Mouse (Mus musculus) adrenal gland, adult 2 months (tissue): Measurements from ENCODE around the gene Zer1. TPM values are rescaled to one million over a fixed set of nuclear protein-coding genes. Genes with fewer than 3 reads are reported as not detected.
"Not testable (repeated sequence)": the region's sequence is repeated elsewhere in the genome, so short reads cannot be mapped to it uniquely, and the experiment has no call there.

Experiments used
- DNase-seq: peaks from one replicate; pipeline ENCODE4 v3.0.0; 2021
- long read RNA-seq: library from polyadenylated mRNA; stranded (forward); transcript quantifications from one replicate; pipeline ENCODE4 v2.0.0, GENCODE M21; 2021
- polyA plus RNA-seq: library from polyadenylated mRNA; depleted of rRNA; stranded (reverse); fragments of >200 nt; gene quantifications from 2 replicates; pipeline ENCODE4 v1.2.3, GENCODE M21; 2012; rRNA removed
- total RNA-seq, 2 experiments: library from RNA; stranded (reverse); gene quantifications; 2 replicates each; pipeline ENCODE4 v1.2.3; 2021

The Zer1 gene
- total RNA-seq (10 to 100 TPM; 35.0 to 40.2 TPM), polyA plus RNA-seq (91.0 and 95.5 TPM in 2 replicates)
- long read RNA-seq, full-length matches to known transcripts: 31 of 50 reads
- long read RNA-seq, partial matches to known transcripts: 8 of 50 reads
- long read RNA-seq, other reads (novel, unspliced or antisense): 11 of 50 reads

DNA sequence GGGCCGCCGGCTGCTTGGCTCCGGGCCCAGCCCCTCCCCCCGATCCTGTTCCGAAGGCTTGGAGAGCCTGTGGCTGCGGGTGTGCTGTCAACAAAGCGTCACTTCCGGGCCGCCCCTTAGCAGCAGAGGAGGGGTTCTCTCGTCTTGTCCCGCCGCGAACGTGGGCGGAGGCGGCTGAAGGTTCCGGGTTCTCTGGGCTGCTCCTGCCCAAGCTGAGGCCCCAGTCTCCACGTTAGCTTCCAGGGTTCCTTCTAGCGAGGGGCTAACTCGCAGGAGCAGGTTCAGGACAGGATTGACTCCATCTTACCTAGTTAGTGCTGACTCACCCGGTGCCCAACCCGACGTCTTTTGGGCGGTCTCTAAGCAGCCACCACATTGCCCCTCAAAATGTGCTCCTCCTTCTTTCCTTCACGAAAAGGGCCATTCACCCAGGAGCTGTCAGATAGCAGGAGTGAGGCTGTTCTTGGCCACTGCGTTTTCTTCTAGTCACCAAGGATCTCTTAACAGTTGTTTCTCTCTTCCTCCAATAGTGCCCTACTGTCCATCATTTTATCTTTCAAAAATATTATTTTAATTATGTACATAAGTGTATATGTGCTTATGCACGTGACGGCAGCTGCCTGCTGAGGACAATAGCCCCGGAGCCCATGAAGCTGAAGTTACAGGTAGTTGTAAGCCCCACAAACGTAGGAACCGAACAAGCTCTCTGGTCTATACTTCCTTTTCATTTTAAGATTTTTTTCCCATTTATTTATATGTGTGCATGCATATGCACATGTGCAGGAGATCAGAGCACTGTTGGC is at the start of gene Zer1:
TSS of gene Zer1 (minus strand) at position 114 of the 803 bp plus-strand sequence.
- DNase-seq: peak; percentile 98

DNA sequence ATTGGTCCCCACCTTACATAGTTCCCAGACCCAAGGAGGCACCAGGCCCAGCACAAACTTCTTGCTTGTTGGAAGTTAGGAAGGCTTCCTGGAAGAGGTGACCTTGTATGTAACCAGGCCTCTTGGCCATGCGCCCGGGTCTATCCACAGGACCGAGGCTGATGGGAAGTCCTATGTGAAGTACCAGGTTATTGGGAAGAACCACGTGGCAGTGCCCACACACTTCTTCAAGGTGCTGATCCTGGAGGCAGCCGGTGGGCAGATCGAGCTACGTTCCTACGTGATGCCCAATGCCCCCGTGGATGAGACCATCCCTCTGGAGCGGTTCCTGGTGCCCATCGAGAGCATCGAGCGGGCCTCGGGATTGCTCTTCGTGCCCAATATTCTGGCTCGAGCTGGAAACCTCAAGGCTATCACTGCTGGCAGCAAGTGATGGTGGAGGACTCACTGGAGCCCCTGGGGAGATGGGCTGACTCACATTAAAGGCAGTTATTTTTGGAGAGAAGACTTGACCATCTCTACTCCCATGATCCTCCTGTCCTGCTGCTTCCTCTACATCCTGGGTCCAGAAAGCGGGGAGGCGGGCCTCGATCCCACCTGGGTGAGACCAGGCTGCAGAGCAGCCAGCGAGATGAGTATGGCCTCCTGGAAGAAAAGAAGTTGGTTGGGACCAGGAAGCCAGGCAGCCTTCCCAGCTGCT is 49.3 kb upstream of the Zer1 start:
- no peak for DNase-seq

DNA sequence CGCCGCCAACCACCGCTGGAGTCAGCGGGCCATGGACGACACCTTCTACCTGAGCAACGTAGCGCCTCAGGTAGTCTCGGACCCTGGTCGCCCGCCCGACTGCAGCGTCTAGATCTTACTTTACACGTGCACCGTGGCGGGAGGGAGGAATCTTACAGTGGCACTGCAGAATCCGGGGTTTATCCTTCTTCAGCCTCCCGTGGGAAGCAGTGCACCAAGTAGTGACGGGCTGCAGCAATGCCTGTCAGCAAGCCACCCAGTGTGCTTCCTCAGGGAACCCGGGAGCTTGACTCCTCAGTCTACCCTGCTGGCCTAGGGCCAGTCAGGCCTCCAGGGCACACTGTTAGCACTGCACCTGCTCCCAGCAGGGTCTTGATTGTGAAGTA is 47.6 kb upstream of the Zer1 start:
- DNase-seq: no peak

DNA sequence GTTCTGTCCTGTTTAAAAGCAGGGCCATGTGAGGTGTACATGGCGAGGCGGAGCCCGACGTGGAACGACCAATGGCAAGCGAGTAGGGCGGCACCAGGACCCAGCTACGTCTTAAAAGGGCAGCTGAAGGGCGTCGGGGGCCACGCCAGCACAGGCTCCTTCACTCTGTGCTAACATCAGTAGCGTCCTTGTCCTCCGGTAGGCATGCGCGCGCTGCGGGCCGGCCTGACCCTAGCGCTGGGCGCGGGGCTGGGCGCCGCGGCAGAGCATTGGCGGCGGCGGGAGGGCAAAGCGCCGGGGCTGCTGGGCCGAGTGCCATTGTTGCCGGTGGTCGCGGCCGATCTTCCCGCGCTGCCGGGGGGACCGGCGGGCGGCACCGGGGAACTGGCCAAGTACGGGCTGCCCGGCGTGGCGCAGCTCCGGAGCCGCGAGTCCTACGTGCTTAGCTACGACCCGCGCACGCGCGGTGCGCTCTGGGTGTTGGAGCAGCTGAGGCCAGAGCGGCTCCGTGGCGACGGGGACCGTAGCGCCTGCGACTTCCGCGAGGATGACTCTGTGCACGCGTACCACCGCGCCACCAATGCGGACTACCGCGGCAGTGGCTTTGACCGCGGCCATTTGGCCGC is 47.1 kb upstream of the Zer1 start, which contains the start of gene Endog:
TSS of gene Endog (plus strand) at position 123 of the 626 bp plus-strand sequence.
- peak; percentile 97 for DNase-seq

DNA sequence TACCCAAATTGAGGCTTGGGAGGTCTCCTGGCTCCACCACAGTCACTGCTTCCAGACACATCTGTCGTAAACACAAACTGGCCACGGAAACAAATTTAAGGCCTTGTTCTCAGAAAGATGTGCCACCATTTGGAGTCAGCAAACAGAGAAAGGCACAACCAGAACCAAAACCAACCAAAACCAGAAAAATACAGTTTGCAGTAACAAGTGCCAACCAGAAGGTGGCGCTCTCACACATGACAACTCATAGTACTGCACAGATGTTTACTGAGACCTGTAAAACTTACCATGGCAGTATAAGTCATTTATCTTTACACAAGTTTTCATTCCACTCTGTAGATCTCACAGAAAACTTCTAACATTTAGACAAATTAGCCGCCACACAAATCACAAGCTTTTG is 42.3 kb upstream of the Zer1 start:
- DNase-seq: no peak

DNA sequence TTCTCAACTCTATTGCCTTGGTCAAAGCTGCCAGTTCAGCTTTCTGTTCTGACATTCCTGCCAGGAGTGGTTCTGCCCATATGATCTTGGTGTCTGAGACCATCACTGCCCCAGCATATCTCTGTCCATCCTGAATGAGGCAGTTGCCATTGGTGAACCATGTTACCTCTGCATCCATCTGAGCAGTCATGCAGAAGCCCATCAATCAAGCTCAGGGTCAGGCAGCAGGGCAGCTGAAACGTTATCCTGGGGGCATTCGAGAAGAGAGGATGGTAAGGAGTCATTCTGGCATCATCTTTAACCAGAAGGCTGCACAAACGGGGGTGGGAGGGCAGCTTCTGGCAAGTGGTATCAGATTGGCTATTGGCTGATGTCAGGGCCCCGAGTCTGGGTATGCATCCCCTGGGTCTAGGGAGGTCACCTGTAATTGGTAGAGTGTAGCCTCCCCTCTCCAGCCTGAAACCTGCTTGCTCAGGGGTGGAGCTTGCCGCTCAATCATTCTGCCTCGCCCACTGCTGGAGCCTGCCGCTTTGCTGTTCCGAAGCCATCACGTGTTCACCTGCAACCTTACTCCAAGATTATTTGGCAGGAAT is 40.1 kb upstream of the Zer1 start:
- no peak for DNase-seq

DNA sequence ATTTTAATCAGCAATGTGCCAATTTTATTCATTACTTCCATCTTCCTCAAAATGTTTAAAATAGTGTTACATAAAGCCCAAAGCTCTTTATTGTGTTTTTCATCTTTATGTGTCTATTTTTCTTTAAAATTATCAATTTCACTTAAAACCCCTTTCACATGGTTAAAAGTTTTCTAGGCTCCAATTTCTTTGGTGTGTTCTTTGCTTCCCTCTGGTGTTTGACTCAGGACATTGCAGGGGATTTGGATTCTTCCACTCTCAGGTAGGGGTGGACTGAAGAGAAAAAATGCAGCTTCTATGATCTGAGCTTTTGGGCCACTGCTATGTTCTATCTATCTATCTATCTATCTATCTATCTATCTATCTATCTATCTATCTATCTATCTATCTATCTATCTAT is 37.4 kb upstream of the Zer1 start:
- no peak for DNase-seq

DNA sequence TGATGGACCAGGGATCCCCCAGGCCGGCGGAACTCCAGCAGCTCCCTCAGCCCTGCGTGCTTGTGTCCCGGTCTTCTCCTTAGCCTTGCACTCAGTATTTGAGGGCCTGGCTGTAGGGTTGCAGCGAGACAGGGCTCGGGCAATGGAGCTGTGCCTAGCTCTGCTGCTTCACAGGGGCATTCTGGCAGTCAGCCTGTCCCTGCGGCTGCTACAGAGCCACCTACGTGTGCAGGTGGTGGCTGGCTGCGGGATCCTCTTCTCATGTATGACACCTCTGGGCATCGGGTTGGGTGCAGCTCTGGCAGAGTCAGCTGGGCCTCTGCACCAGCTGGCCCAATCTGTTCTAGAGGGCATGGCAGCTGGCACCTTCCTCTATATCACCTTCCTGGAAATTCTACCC is 35.5 kb upstream of the Zer1 start:
- not testable (repeated sequence) for DNase-seq

DNA sequence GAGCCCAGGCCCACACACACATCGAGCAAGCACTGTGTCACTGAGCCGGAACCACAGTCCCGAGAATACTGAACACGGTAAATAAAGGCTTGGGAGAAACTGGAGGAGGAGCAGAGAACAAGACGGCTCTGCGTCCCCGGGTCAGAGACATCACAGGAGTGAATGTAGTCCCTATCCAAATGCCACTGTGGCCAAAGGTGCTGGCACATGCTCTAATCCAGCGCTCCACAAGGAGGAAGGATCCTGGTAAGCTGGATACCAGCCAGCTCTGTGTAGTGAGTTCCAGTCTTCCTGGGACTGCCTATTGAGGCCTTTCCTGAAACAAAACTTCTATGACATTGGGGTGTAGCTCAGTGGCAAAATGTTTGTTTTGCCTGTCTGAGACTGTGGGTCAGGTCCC is 28.2 kb upstream of the Zer1 start:
- no peak for DNase-seq

DNA sequence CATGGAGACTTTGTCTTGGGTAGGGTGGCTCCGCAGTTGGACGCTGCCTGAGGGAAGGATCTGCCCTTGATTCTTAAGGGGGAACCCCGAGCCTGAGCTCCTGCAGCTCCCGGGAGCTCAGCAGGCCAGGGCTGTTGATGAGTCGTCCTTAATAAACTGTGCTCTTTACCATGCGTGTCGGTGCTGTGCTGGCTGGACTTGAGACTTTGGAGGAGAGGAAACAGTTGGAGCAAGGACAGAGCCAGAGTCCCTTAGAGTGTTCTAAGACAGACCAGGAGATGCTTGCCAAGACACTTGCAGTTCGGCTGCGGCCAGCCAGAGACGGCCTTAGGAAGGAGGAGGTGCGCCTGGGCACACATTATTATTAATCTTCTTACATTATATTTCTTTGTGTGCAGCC is 27.5 kb upstream of the Zer1 start:
- no peak for DNase-seq

DNA sequence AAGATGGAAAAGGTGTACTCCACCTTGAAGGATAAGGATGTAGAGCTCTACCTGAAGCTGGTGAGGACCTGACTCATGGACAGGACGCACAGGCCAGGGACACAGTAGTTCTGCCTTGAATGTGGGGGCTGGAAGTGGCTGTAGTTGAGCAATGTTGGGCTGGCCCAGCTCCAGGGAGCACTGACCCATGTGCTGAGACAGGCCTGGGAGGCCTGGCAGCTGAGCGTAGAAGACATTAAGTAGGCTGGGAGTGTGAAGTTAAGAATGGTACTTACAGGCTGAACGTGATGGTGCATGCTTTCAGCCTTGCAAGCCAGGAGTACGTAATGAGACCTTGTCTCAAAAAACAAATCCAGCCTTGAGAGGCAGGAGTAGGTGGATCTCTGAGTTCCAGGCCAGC is 23.1 kb upstream of the Zer1 start:
- peak; percentile 93 for DNase-seq

DNA sequence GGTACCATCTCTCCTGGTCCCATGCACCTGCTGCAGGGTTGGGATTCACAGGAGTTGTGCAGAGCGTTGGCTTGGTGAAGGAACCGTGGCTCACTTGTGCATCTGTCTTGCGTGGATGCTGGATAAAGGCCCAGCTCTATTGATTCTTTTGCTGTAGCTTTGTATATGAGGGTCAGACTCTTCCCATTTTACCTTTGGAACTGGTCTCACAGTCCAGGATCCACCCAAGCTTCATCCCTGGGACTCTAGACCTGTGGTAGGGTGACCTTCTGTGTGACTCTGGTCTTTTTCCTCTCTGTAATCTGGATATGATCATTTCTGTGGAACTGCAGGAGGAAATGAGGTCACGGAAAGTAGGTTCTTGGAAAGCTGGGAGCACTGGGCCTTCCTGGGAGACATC is 20.1 kb upstream of the Zer1 start:
- no peak for DNase-seq

DNA sequence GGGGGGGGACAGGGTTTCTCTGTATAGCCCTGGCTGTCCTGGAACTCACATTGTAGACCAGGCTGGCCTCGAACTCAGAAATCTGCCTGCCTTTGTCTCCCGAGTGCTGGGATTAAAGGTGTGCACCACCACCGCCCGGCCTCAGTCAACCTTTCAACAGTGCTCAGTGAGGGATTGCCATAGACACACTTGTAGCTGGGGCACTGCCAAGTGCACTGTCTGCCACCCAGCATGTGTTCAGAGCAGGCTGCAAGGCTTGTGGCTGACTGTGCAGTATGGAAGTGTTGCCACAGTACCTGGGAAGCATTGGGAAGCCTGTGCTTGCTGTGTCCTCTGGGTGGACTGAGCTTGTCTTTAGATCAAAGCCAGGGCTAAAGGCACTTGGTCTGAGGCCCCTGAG is 15.6 kb upstream of the Zer1 start:
- DNase-seq: not testable (repeated sequence)

DNA sequence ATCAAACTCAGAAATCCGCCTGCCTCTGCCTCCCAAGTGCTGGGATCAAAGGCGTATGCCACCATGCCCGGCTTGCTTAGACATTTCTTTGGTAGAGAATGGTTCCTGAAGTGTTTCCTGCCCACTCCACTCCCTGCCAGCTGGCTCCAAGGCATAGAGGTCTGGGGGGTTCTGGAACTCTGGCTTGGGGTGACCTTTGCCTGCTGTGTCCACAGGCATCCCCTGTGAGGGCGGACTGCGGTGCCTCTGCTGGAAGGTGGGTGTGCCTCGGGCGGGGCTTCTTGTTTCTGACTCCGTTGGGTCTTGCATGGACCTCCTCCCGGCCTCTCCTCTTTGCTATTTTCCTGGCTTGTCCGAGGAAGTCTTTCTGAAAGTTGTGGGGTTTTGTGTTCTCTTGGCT is 12.1 kb upstream of the Zer1 start:
- DNase-seq: no peak

DNA sequence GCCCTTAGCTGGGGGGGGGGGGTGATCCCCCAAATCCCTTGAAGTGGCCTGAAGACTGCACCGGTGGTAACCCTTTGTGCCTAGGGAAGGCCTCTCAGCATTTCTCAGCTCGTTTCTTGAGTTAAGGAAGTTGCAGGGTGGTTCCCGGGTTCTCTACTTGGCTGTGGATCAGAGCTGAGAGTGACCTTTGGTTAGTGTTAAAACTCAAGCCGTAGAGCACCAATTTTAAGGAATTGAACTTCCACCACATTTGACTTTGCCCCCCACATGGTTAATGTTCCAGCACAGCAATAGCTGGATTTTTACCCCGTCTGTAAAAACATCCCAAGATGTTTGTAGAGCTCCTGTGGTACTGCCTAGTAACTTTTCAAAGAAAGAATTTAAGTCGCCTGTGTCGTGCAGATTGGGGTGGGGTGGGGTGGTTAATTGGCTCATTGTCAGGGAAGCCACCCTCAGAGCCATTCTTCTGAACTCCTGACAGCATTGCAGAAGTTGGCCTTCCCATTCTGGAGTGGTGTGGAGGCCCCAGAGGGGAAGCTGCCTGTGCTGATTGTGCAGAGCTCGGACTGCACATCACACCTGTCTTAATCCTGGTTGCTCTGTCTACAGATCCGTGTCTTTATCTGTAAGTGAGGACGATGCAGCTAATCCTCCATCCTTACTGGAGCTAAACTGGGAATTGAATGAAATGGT is 10.7 kb upstream of the Zer1 start:
- DNase-seq: no peak

DNA sequence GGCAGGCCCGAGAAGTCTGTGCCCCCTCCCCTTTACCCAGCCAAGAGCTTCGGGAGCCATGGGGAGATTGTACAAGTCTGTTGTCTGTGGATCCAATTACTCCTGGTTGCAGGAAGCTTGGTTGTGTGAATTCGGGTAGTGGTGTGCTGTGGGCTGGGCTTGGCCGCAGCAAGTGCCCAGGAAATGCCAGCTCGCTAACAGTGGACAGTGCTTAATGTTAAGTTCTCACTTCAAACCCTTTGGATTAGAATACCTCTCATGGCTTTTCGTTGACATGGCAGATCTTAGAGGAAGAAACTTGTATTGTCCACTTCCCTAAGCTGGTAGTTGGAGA is 10.0 kb upstream of the Zer1 start:
- DNase-seq: peak; percentile 43

DNA sequence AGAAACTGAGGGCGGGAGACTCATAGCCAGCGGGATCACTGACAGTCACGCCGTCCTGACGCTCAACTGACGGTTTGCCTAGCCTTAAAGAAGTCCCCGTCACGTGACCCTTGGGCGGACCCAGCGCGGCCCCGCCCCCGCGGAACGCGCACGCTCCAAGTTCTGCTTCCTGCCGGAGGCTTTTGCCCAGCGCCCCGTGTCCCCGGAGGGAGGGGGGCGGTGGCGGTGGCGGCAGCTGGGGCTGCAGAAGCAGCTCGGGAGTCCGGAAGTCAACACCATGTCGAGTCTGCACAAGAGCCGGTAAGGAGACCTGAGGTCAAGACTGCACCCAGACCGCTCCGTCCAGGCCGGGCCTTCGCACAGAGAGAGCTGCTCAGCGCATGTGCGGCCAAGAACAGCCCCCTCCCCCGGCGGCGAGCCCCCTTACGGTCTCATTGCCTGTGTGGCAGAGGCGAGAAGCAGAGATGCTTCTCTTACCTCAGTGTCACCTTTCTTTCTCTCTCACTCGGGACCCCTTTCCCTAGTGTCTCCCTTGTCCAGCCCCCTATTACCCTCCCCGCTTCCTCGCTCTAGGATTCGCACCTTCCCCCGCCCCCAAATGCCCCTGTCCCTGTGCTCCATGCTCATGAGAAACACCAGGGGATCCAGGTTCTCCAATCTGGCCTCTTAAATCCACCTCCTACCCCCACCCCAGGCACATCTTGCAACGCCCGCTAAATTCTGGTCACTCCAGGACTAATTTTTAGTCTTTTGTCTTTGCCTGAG is 9.4 kb upstream of the Zer1 start, which contains the start of gene Tbc1d13:
TSS of gene Tbc1d13 (plus strand) at position 134 of the 765 bp plus-strand sequence.
- DNase-seq: peak; percentile 99

DNA sequence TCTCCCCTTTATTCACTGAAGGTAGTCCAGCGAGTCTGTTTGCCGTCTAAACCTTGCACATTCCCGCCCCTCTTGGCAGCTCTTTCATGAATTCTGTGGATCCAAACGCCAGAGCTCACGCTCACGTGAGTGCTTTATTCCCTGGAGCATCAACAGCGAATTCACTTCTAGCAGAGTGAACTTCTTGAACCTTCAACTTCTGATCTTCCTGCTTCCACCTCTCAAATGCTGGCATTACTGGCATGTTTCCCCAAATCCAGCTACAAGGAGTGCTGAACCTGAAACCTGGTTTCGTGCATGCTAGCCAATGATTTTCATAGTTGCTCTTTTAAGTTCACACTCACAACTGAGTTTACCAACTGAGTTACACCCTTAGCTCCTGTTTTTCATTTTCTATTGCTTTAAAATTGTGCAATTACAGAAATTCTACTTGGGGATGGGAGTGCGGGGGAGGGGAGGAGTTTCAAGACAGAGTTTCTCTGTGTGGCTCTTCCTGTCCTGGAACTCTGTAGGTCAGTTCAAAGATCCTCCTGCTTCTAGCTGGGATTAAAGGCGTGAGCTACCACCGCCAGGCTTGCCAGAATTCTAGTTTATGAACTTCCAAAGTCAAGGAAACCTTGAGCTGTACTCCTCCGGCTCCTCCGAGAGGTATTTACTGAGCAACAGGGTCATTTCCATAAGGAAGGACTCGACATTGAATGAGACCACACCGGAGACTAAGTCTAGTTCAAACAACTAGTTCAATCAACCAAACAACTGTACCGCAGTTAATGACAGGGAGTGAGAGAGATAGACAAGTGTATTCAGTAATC is 8.6 kb upstream of the Zer1 start:
- peak; percentile 63 for DNase-seq

DNA sequence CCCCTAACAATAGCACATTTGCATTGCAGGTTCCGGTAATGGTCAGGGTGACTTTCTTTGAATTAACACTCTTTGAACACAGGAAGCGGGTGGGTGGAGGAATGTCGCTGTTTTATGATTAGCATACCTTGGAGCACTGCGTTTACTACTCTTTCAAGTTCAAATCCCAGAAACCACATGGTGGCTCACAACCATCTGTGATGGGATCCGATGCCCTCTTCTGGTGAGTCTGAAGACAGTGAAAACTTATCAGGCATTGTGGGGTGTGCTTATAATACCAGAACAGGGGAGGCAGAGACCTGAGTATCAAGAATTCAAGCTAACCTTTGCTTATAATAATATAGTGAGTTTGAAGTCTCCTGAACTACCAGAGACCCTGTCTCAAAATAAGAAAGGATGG is 6.9 kb upstream of the Zer1 start:
- DNase-seq: not testable (repeated sequence)

DNA sequence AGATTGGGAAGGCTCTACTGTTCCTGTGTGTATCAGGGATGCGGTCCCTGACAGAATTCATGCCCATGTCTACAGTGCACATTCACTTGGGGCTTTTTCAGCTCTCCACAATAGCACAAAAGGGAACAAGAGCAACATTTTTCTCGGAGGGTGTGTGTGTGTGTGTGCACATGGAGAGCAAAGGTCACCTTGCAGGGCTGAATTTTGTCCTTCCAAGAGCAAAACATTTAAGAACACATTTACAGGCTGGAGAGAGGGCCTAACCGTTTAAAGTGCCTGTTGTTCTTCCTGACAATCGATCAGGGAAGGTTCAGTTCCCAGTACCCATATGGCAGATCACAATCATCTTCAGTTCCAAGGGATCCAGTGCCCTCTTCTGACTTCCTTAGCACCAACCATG is 5.8 kb upstream of the Zer1 start:
- no peak for DNase-seq
